Comparison of ENCODE assay signal across 13 mouse cellular contexts in genomic region chr1:39537631-39538380, GRCm38 (mm10). TPM values are rescaled to one million over a fixed set of nuclear protein-coding genes. Genes with fewer than 3 reads are reported as not detected.
DNase-seq lines count a peak whose midpoint lies in the region; ATAC-seq and TF ChIP-seq lines count a peak whose summit lies in the region.
"Had no signal": no experiment of that assay in that cellular context is flagged by ENCODE, and none has a peak within 500 bp of the region (broad histone marks: within the 10 kb centered on the region; RNA-seq: fewer than 3 reads in every experiment).

No protein-coding gene starts in this region.

- peaks cover 10% of the 10 kb centered on the region; the same call in 1 of the 2 replicates for H3K9me3 ChIP-seq in hindbrain, embryonic 12.5 days (replicated peaks)
- H3K9me3 ChIP-seq in hindbrain, embryonic 11.5 days (ENCODE audit: control insufficient read depth, low read length) = no peaks in the 10 kb centered on the region
- peaks cover 8% of the 10 kb centered on the region; the same call in 1 of the 2 replicates for H3K9me3 ChIP-seq in midbrain, embryonic 11.5 days (ENCODE audit: control insufficient read depth, low read length)
- no peaks in the 10 kb centered on the region for H3K9me3 ChIP-seq in midbrain, postnatal 0 days (ENCODE audit: low read length)
- H3K9me3 ChIP-seq in hindbrain, embryonic 15.5 days = no peaks in the 10 kb centered on the region

- no peaks in the 10 kb centered on the region for H3K27me3 ChIP-seq in hindbrain, embryonic 12.5 days
- H3K27me3 ChIP-seq in hindbrain, embryonic 11.5 days (ENCODE audit: control insufficient read depth, insufficient read depth, low read length) = no peaks in the 10 kb centered on the region
- no peaks in the 10 kb centered on the region for H3K27me3 ChIP-seq in midbrain, embryonic 11.5 days (ENCODE audit: control insufficient read depth, insufficient read depth, low read length)
- no peaks in the 10 kb centered on the region for H3K27me3 ChIP-seq in midbrain, postnatal 0 days (ENCODE audit: insufficient read depth, low read length)
- no peaks in the 10 kb centered on the region for H3K27me3 ChIP-seq in hindbrain, embryonic 15.5 days
- H3K27me3 ChIP-seq in myocyte (ENCODE audit: control insufficient read depth, insufficient read depth, insufficient read length) = no peaks in the 10 kb centered on the region

- no peak for ATAC-seq in hindbrain, embryonic 12.5 days (ENCODE audit: low FRiP score)
- ATAC-seq in hindbrain, embryonic 11.5 days (ENCODE audit: low FRiP score) = no peak
- ATAC-seq in midbrain, embryonic 11.5 days (ENCODE audit: low FRiP score) = no peak
- no peak for ATAC-seq in midbrain, postnatal 0 days (ENCODE audit: low FRiP score)
- no peak for ATAC-seq in hindbrain, embryonic 15.5 days (ENCODE audit: low FRiP score, low read depth)
- ATAC-seq in erythroblast, adult 5-6 weeks (replicated peaks; ENCODE audit: low FRiP score, poor library complexity, severe bottlenecking) = no peak

- 88% methylated on average over 10 of the region's 10 CpGs for WGBS in hindbrain, embryonic 12.5 days
- WGBS in hindbrain, embryonic 11.5 days = 90% methylated on average over 10 of the region's 10 CpGs
- WGBS in midbrain, embryonic 11.5 days = 92% methylated on average over 10 of the region's 10 CpGs
- WGBS in midbrain, postnatal 0 days = 90% methylated on average over 10 of the region's 10 CpGs
- WGBS in hindbrain, embryonic 15.5 days = 91% methylated on average over 10 of the region's 10 CpGs

- peaks cover 14% of the 10 kb centered on the region for H3K79me2 ChIP-seq in myocyte (ENCODE audit: control insufficient read depth, insufficient read depth)

- TF ChIP-seq CTCF in midbrain, postnatal 0 days (IDR thresholded peaks at IDR 0.05) = no peak

- peaks cover 42% of the 10 kb centered on the region for H3K36me3 ChIP-seq in hindbrain, embryonic 12.5 days
- peaks cover 18% of the 10 kb centered on the region for H3K36me3 ChIP-seq in hindbrain, embryonic 11.5 days (ENCODE audit: control insufficient read depth, insufficient read depth, low read length)
- H3K36me3 ChIP-seq in midbrain, embryonic 11.5 days (ENCODE audit: control insufficient read depth, insufficient read depth, low read length) = peaks cover 32% of the 10 kb centered on the region
- H3K36me3 ChIP-seq in midbrain, postnatal 0 days (ENCODE audit: insufficient read depth, low read length) = peaks cover 26% of the 10 kb centered on the region
- peaks cover 38% of the 10 kb centered on the region for H3K36me3 ChIP-seq in hindbrain, embryonic 15.5 days
- H3K36me3 ChIP-seq in myocyte (ENCODE audit: control insufficient read depth, insufficient read depth) = peaks cover 33% of the 10 kb centered on the region

- no peak for DNase-seq in hindbrain, embryonic 11.5 days (ENCODE audit: low spot score)
- no peak for DNase-seq in midbrain, embryonic 11.5 days (ENCODE audit: low spot score, missing footprints)
- DNase-seq in midbrain, postnatal 0 days (ENCODE audit: low spot score) = no peak
- DNase-seq: cerebellum, adult 8-10 months; gastrocnemius, postnatal 14 days; lung, postnatal 10 days; right cerebral cortex, adult 18-20 months; thymus, postnatal 4 days had no signal

- no peak overlapping the region for H3ac ChIP-seq in myocyte (ENCODE audit: control insufficient read depth, insufficient read length)

- no peak overlapping the region; the same call in 1 of the 2 replicates for H3K9ac ChIP-seq in hindbrain, embryonic 12.5 days
- H3K9ac ChIP-seq in hindbrain, embryonic 11.5 days (ENCODE audit: low read depth, low read length) = no peak overlapping the region
- H3K9ac ChIP-seq in midbrain, embryonic 11.5 days (ENCODE audit: low read length) = 0 out of 2 replicates have a peak overlapping the region, but pooled peaks have one; percentile 16
- no peak overlapping the region; the same call in 1 of the 2 replicates for H3K9ac ChIP-seq in midbrain, postnatal 0 days (replicated peaks; ENCODE audit: low read length, poor library complexity, severe bottlenecking)
- H3K9ac ChIP-seq in hindbrain, embryonic 15.5 days = no peak overlapping the region

- H3K4me3 ChIP-seq in hindbrain, embryonic 12.5 days = no peak overlapping the region
- H3K4me3 ChIP-seq in hindbrain, embryonic 11.5 days (ENCODE audit: low read depth, low read length) = no peak overlapping the region
- H3K4me3 ChIP-seq in midbrain, embryonic 11.5 days (ENCODE audit: low read depth, low read length) = no peak overlapping the region
- no peak overlapping the region for H3K4me3 ChIP-seq in midbrain, postnatal 0 days (ENCODE audit: low read depth, low read length)
- no peak overlapping the region for H3K4me3 ChIP-seq in hindbrain, embryonic 15.5 days
- H3K4me3 ChIP-seq in myocyte = no peak overlapping the region
- H3K4me3 ChIP-seq: left cerebral cortex, adult 2 months had no signal

- H3K4me2 ChIP-seq in hindbrain, embryonic 12.5 days (replicated peaks) = peak overlapping the region; percentile 92
- no peak overlapping the region for H3K4me2 ChIP-seq in hindbrain, embryonic 11.5 days (replicated peaks; ENCODE audit: low read depth, low read length)
- no peak overlapping the region for H3K4me2 ChIP-seq in midbrain, embryonic 11.5 days
- H3K4me2 ChIP-seq in midbrain, postnatal 0 days (ENCODE audit: low read depth, low read length, poor library complexity, severe bottlenecking) = no peak overlapping the region
- H3K4me2 ChIP-seq in hindbrain, embryonic 15.5 days = 0 out of 2 replicates have a peak overlapping the region, but pooled peaks have one; percentile 7
- peak overlapping the region; percentile 24 for H3K4me2 ChIP-seq in myocyte (ENCODE audit: low read depth)

- peaks cover 19% of the 10 kb centered on the region for H3K4me1 ChIP-seq in hindbrain, embryonic 12.5 days
- H3K4me1 ChIP-seq in hindbrain, embryonic 11.5 days (replicated peaks; ENCODE audit: control insufficient read depth, insufficient read depth, low read length) = 0 out of 2 replicates have a peak, but pooled peaks cover 5% of the 10 kb centered on the region
- peaks cover 9% of the 10 kb centered on the region for H3K4me1 ChIP-seq in midbrain, embryonic 11.5 days (ENCODE audit: control insufficient read depth, insufficient read depth, low read length)
- H3K4me1 ChIP-seq in midbrain, postnatal 0 days (ENCODE audit: insufficient read depth, low read length) = peaks cover 4% of the 10 kb centered on the region; the same call in 1 of the 2 replicates
- peaks cover 20% of the 10 kb centered on the region for H3K4me1 ChIP-seq in hindbrain, embryonic 15.5 days (replicated peaks)

- no peak for TF ChIP-seq POLR2A in myocyte (IDR thresholded peaks at IDR 0.05; ENCODE audit: insufficient read length, low read depth)

- H3K27ac ChIP-seq in hindbrain, embryonic 12.5 days = no peak overlapping the region
- no peak overlapping the region for H3K27ac ChIP-seq in hindbrain, embryonic 11.5 days (ENCODE audit: low read depth, low read length)
- no peak overlapping the region for H3K27ac ChIP-seq in midbrain, embryonic 11.5 days (ENCODE audit: low read depth, low read length)
- no peak overlapping the region for H3K27ac ChIP-seq in midbrain, postnatal 0 days (ENCODE audit: low read depth, low read length)
- no peak overlapping the region for H3K27ac ChIP-seq in hindbrain, embryonic 15.5 days (replicated peaks)
- H3K27ac ChIP-seq: left cerebral cortex, adult 2 months had no signal

TF ChIP-seq in myocyte, 11 proteins besides CTCF, POLR2A, EP300 and RAD21 (continues in another document):
- TF ChIP-seq TCF3 (IDR thresholded peaks at IDR 0.05; ENCODE audit: insufficient read length, low read depth) (no peak), MAX (IDR thresholded peaks at IDR 0.05; ENCODE audit: low read depth) (no peak), USF1 (IDR thresholded peaks at IDR 0.05; ENCODE audit: low read depth) (no peak), MYOG (IDR thresholded peaks at IDR 0.05; ENCODE audit: control insufficient read depth in 1 of 3, insufficient read depth in 1 of 3, insufficient read length in 2 of 3, low read depth in 2 of 3) (no peak)

RNA-seq across cellular contexts. Expression of gene Cnot11, which starts 3.0 kb away (rescaled TPM):
- 28.7 and 29.1 TPM in 2 replicates for polyA plus RNA-seq in hindbrain, embryonic 12.5 days (2016; fragmentation: Nextera tagmentation; extraction: Ambion mirVana)
- polyA plus RNA-seq in hindbrain, embryonic 11.5 days (2014; fragmentation: Nextera tagmentation; extraction: Ambion mirVana) = 29.1 and 29.6 TPM in 2 replicates
- 29.9 and 33.3 TPM in 2 replicates for polyA plus RNA-seq in midbrain, embryonic 11.5 days (2014; fragmentation: Nextera tagmentation; extraction: Ambion mirVana)
- 28.8 and 32.3 TPM in 2 replicates for total RNA-seq in midbrain, postnatal 0 days (2014; rRNA removed)
- polyA plus RNA-seq in midbrain, postnatal 0 days (2015; fragmentation: Nextera tagmentation; extraction: Ambion mirVana) = 9.4 and 9.6 TPM in 2 replicates
- polyA plus RNA-seq in hindbrain, embryonic 15.5 days (2015; fragmentation: Nextera tagmentation; extraction: Ambion mirVana) = 15.9 and 16.2 TPM in 2 replicates
- 16.8 TPM for polyA plus RNA-seq in myocyte (2012; fragmentation: generic; extraction: Trizol)
- total RNA-seq in erythroblast, adult 5-6 weeks (2015; ENCODE audit: low replicate concordance) = 4.0 and 7.9 TPM in 2 replicates
- 4.1 and 9.5 TPM in 2 replicates for total RNA-seq in erythroblast, adult 5-6 weeks (2017; ENCODE audit: low replicate concordance)

RNA-seq across cellular contexts. Expression of gene Rnf149, which starts 39.4 kb away (rescaled TPM):
- polyA plus RNA-seq in hindbrain, embryonic 12.5 days (2016; fragmentation: Nextera tagmentation; extraction: Ambion mirVana) = 37.7 and 39.0 TPM in 2 replicates
- 31.5 and 32.9 TPM in 2 replicates for polyA plus RNA-seq in hindbrain, embryonic 11.5 days (2014; fragmentation: Nextera tagmentation; extraction: Ambion mirVana)
- 22.0 and 22.6 TPM in 2 replicates for polyA plus RNA-seq in midbrain, embryonic 11.5 days (2014; fragmentation: Nextera tagmentation; extraction: Ambion mirVana)
- 13.0 and 22.2 TPM in 2 replicates for total RNA-seq in midbrain, postnatal 0 days (2014; rRNA removed)
- 16.5 and 20.6 TPM in 2 replicates for polyA plus RNA-seq in midbrain, postnatal 0 days (2015; fragmentation: Nextera tagmentation; extraction: Ambion mirVana)
- 23.4 and 23.9 TPM in 2 replicates for polyA plus RNA-seq in hindbrain, embryonic 15.5 days (2015; fragmentation: Nextera tagmentation; extraction: Ambion mirVana)
- 17.9 TPM for polyA plus RNA-seq in myocyte (2012; fragmentation: generic; extraction: Trizol)
- 8.6 and 11.5 TPM in 2 replicates for total RNA-seq in erythroblast, adult 5-6 weeks (2015; ENCODE audit: low replicate concordance)
- 12.0 and 14.9 TPM in 2 replicates for total RNA-seq in erythroblast, adult 5-6 weeks (2017; ENCODE audit: low replicate concordance)

RNA-seq across cellular contexts. Expression of gene Tbc1d8, which starts 59.3 kb away (rescaled TPM):
- polyA plus RNA-seq in hindbrain, embryonic 12.5 days (2016; fragmentation: Nextera tagmentation; extraction: Ambion mirVana) = 8.6 and 10.2 TPM in 2 replicates
- 5.3 and 6.5 TPM in 2 replicates for polyA plus RNA-seq in hindbrain, embryonic 11.5 days (2014; fragmentation: Nextera tagmentation; extraction: Ambion mirVana)
- polyA plus RNA-seq in midbrain, embryonic 11.5 days (2014; fragmentation: Nextera tagmentation; extraction: Ambion mirVana) = 4.6 and 5.4 TPM in 2 replicates
- total RNA-seq in midbrain, postnatal 0 days (2014; rRNA removed) = 18.3 and 20.2 TPM in 2 replicates
- 8.5 TPM in 2 replicates for polyA plus RNA-seq in midbrain, postnatal 0 days (2015; fragmentation: Nextera tagmentation; extraction: Ambion mirVana)
- 10.5 and 11.2 TPM in 2 replicates for polyA plus RNA-seq in hindbrain, embryonic 15.5 days (2015; fragmentation: Nextera tagmentation; extraction: Ambion mirVana)
- polyA plus RNA-seq in myocyte (2012; fragmentation: generic; extraction: Trizol) = 5.8 TPM
- total RNA-seq in erythroblast, adult 5-6 weeks (2015; ENCODE audit: low replicate concordance) = 29.5 and 36.5 TPM in 2 replicates
- total RNA-seq in erythroblast, adult 5-6 weeks (2017; ENCODE audit: low replicate concordance) = 9.6 and 12.0 TPM in 2 replicates

Comparison
In these comparisons a context has a peak if more than half of its experiments do, and no peak if none do; other contexts are left out.
1. H3K4me2 ChIP-seq: peak in hindbrain, embryonic 12.5 days (single experiment), hindbrain, embryonic 15.5 days (single experiment) and myocyte (single experiment); none in hindbrain, embryonic 11.5 days (single experiment), midbrain, embryonic 11.5 days (single experiment) and midbrain, postnatal 0 days (single experiment).